Mouse (Mus musculus): ENCODE data around the gene Prkra. TPM values are rescaled to one million over a fixed set of nuclear protein-coding genes. Genes with fewer than 3 reads are reported as not detected.
A peak's percentile ranks its signal among the peaks of the same experiment; 100 is the strongest.
"Not testable (repeated sequence)": the region's sequence is repeated elsewhere in the genome, so short reads cannot be mapped to it uniquely, and the experiment has no call there.

Gene Prkra
- polyA plus RNA-seq, 1 experiment from 2014 or later = 89.4 TPM

GRCm38 (mm10) chr2:76647441-76647869 lies 360 bp downstream of the Prkra start:
- H3K4me2 ChIP-seq (replicated peaks; ENCODE audit: low read depth, low read length) = peak overlapping the region; percentile 60
- H3K27ac ChIP-seq (ENCODE audit: low read depth, low read length) = peak overlapping the region; percentile 84
- H3K36me3 ChIP-seq (ENCODE audit: control insufficient read depth, insufficient read depth, low read length) = peaks cover 10% of the 10 kb centered on the region; the same call in 1 of the 2 replicates
- 1% methylated on average over 23 of the region's 32 CpGs for WGBS
- peak overlapping the region; percentile 77 for H3K9ac ChIP-seq (ENCODE audit: low read depth, low read length)
- no peaks in the 10 kb centered on the region for H3K9me3 ChIP-seq (ENCODE audit: control insufficient read depth, low read length)
- peak; percentile 64 for ATAC-seq (ENCODE audit: low FRiP score, low TSS enrichment)
- no peaks in the 10 kb centered on the region for H3K27me3 ChIP-seq (ENCODE audit: control insufficient read depth, insufficient read depth, low read length)
- peaks cover 13% of the 10 kb centered on the region for H3K4me1 ChIP-seq (ENCODE audit: control insufficient read depth, insufficient read depth, low read length)
- peak overlapping the region; percentile 68 for H3K4me3 ChIP-seq (ENCODE audit: low read length)

DNA sequence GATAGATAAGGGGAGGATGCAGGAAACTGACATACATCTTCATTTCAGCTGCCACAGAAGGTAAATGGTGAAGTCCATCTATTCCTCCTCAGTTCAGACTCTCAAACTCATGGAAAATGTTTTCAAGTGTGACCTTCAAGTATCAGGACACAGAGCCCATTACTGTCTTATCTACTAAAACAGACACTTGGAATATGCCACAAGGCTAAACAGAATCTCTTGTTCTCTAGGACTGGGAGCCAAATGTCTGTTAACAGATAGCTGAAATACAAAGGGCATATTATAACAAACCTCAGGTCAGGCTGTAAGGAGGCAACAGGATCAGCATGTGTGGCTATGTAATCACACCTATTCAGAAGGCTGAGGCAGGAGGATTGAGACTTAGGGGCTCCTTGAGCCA lies 4.0 kb downstream of the Prkra start:
- no peaks in the 10 kb centered on the region for H3K27me3 ChIP-seq (ENCODE audit: control insufficient read depth, insufficient read depth, low read length)
- no peak overlapping the region for H3K27ac ChIP-seq (ENCODE audit: low read depth, low read length)
- no peaks in the 10 kb centered on the region for H3K9me3 ChIP-seq (ENCODE audit: control insufficient read depth, low read length)
- peaks cover 45% of the 10 kb centered on the region for H3K36me3 ChIP-seq (ENCODE audit: control insufficient read depth, insufficient read depth, low read length)
- no peak overlapping the region for H3K9ac ChIP-seq (ENCODE audit: low read depth, low read length)
- no peak overlapping the region for H3K4me3 ChIP-seq (ENCODE audit: low read length)
- no peak for ATAC-seq (ENCODE audit: low FRiP score, low TSS enrichment)
- peaks cover 13% of the 10 kb centered on the region for H3K4me1 ChIP-seq (ENCODE audit: control insufficient read depth, insufficient read depth, low read length)
- no peak overlapping the region for H3K4me2 ChIP-seq (replicated peaks; ENCODE audit: low read depth, low read length)

- no peak overlapping the region for H3K9ac ChIP-seq (ENCODE audit: low read depth, low read length)
- 97% methylated on average over 2 of the region's 2 CpGs for WGBS
- no peak overlapping the region for H3K4me3 ChIP-seq (ENCODE audit: low read length)
- peaks cover 81% of the 10 kb centered on the region for H3K36me3 ChIP-seq (ENCODE audit: control insufficient read depth, insufficient read depth, low read length)
- H3K9me3 ChIP-seq (ENCODE audit: control insufficient read depth, low read length) = no peaks in the 10 kb centered on the region
- no peaks in the 10 kb centered on the region for H3K27me3 ChIP-seq (ENCODE audit: control insufficient read depth, insufficient read depth, low read length)
- H3K4me2 ChIP-seq (replicated peaks; ENCODE audit: low read depth, low read length) = no peak overlapping the region
- H3K4me1 ChIP-seq (ENCODE audit: control insufficient read depth, insufficient read depth, low read length) = no peaks in the 10 kb centered on the region
- H3K27ac ChIP-seq (ENCODE audit: low read depth, low read length) = no peak overlapping the region
- no peak for ATAC-seq (ENCODE audit: low FRiP score, low TSS enrichment)
Measured at GRCm38 (mm10) chr2:76639637-76640036, 8.2 kb downstream of the Prkra start.

DNA sequence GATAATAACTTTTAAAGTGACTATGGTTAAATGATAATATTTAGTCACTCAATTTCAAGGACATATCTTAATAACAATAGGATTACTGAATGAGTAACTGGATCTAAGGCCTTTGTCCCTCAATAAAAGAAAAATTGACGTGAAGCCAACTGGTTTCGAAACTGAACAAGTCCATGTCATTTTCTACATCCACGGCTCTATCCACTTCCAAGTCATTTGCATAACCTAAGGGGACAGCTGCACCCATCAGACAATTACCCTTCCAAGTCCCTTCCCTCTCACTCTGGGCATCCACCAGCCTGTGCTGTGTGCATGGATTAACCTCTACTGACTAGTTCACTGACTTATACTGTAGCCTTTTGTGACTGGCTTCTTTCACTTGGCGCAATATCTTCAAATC lies 16.2 kb downstream of the Prkra start:
- WGBS = 93% methylated on average over 4 of the region's 4 CpGs
- Histone ChIP-seq H3K4me2 (replicated peaks; ENCODE audit: low read depth, low read length) (no peak overlapping the region), H3K27ac (ENCODE audit: low read depth, low read length) (no peak overlapping the region), H3K9me3 (ENCODE audit: control insufficient read depth, low read length) (no peaks in the 10 kb centered on the region; the same call in 1 of the 2 replicates), H3K9ac (ENCODE audit: low read depth, low read length) (no peak overlapping the region), H3K36me3 (ENCODE audit: control insufficient read depth, insufficient read depth, low read length) (peaks cover 79% of the 10 kb centered on the region), H3K4me1 (ENCODE audit: control insufficient read depth, insufficient read depth, low read length) (no peaks in the 10 kb centered on the region), H3K4me3 (ENCODE audit: low read length) (no peak overlapping the region), H3K27me3 (ENCODE audit: control insufficient read depth, insufficient read depth, low read length) (no peaks in the 10 kb centered on the region)
- no peak for ATAC-seq (ENCODE audit: low FRiP score, low TSS enrichment)

- H3K27ac ChIP-seq (ENCODE audit: low read depth, low read length) = no peak overlapping the region
- peaks cover 6% of the 10 kb centered on the region for H3K9me3 ChIP-seq (ENCODE audit: control insufficient read depth, low read length)
- no peak overlapping the region for H3K4me3 ChIP-seq (ENCODE audit: low read length)
- no peak overlapping the region for H3K4me2 ChIP-seq (replicated peaks; ENCODE audit: low read depth, low read length)
- H3K36me3 ChIP-seq (ENCODE audit: control insufficient read depth, insufficient read depth, low read length) = peaks cover 71% of the 10 kb centered on the region
- H3K27me3 ChIP-seq (ENCODE audit: control insufficient read depth, insufficient read depth, low read length) = no peaks in the 10 kb centered on the region
- 94% methylated on average over 12 of the region's 12 CpGs for WGBS
- H3K4me1 ChIP-seq (ENCODE audit: control insufficient read depth, insufficient read depth, low read length) = no peaks in the 10 kb centered on the region
- H3K9ac ChIP-seq (ENCODE audit: low read depth, low read length) = no peak overlapping the region
- ATAC-seq (ENCODE audit: low FRiP score, low TSS enrichment) = no peak
Measured at GRCm38 (mm10) chr2:76630293-76630692, 17.5 kb downstream of the Prkra start.

DNA sequence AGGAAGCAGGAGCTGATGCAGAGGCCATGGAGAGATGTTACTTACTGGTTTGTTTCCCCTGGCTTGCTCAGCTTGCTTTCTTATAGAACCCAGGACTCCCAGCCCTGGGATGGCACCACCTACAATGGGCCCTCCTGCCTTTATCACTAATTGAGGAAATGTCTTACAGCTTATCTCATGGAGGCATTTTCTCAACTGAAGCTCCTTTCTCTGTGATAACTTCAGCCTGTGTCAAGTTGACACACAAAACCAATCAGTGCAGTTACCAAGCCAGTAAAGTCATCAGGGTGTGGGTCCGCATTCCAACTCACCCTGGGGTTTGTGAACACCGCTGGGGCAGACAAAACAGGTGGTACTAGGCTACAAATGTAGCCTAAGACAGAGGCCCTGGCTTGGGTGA lies 25.5 kb downstream of the Prkra start:
- 91% methylated on average over 2 of the region's 2 CpGs for WGBS
- not testable (repeated sequence) for H3K4me3 ChIP-seq (ENCODE audit: low read length); H3K4me1 ChIP-seq (ENCODE audit: control insufficient read depth, insufficient read depth, low read length); ATAC-seq (ENCODE audit: low FRiP score, low TSS enrichment); H3K9ac ChIP-seq (ENCODE audit: low read depth, low read length); H3K4me2 ChIP-seq (replicated peaks; ENCODE audit: low read depth, low read length); H3K27ac ChIP-seq (ENCODE audit: low read depth, low read length); H3K27me3 ChIP-seq (ENCODE audit: control insufficient read depth, insufficient read depth, low read length)
- Histone ChIP-seq H3K9me3 (ENCODE audit: control insufficient read depth, low read length) (peaks cover 11% of the 10 kb centered on the region), H3K36me3 (ENCODE audit: control insufficient read depth, insufficient read depth, low read length) (peaks cover 26% of the 10 kb centered on the region; the same call in 1 of the 2 replicates)

DNA sequence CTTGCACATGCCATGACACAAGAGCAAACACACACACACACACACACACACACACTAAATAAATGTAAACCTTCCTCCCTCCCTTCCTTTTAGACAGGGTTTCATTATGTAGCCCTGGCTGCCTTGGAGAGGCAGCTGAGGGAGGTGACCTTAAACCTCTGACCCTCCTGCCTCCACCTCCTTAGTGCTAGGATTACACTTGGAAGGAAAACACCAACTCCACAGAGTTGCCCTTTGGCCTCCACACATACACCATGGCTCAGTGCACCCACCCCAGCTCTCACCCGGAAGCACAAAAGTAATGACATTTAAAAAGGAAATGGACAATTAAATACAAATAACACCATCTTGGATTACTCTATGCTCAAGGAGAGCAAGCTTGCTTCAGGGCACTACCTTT lies 26.1 kb downstream of the Prkra start:
- Histone ChIP-seq H3K9ac (ENCODE audit: low read depth, low read length) (no peak overlapping the region), H3K27ac (ENCODE audit: low read depth, low read length) (no peak overlapping the region), H3K4me1 (ENCODE audit: control insufficient read depth, insufficient read depth, low read length) (no peaks in the 10 kb centered on the region), H3K4me3 (ENCODE audit: low read length) (no peak overlapping the region), H3K27me3 (ENCODE audit: control insufficient read depth, insufficient read depth, low read length) (no peaks in the 10 kb centered on the region), H3K4me2 (replicated peaks; ENCODE audit: low read depth, low read length) (no peak overlapping the region), H3K36me3 (ENCODE audit: control insufficient read depth, insufficient read depth, low read length) (peaks cover 21% of the 10 kb centered on the region; the same call in 1 of the 2 replicates), H3K9me3 (ENCODE audit: control insufficient read depth, low read length) (peaks cover 11% of the 10 kb centered on the region)
- WGBS = 7% methylated on average over 1 of the region's 1 CpGs
- 0 out of 2 replicates have a peak, but pooled peaks have one; percentile 43 for ATAC-seq (ENCODE audit: low FRiP score, low TSS enrichment)

DNA sequence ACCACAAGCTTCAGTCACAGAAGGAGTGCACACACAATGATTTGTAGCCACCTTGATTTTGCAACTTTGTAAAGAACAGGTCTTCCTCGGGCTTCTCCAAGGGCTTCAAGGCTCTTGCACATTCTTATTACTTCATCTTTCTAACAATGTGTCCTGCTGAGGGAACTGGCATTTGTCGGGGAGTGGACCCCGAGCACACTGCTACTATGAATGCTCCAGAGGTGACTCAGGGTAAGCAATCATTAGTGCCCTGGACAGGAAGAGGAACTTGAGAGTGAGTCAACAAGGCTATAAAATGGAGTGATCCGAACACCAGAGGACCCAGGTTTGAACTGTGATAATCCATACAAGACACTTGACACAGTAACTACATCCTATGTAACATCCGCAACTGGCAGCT lies 27.6 kb downstream of the Prkra start:
- no peaks in the 10 kb centered on the region for H3K27me3 ChIP-seq (ENCODE audit: control insufficient read depth, insufficient read depth, low read length)
- no peak overlapping the region for H3K9ac ChIP-seq (ENCODE audit: low read depth, low read length)
- H3K4me1 ChIP-seq (ENCODE audit: control insufficient read depth, insufficient read depth, low read length) = no peaks in the 10 kb centered on the region
- peaks cover 4% of the 10 kb centered on the region; the same call in 1 of the 2 replicates for H3K9me3 ChIP-seq (ENCODE audit: control insufficient read depth, low read length)
- H3K4me3 ChIP-seq (ENCODE audit: low read length) = no peak overlapping the region
- H3K27ac ChIP-seq (ENCODE audit: low read depth, low read length) = no peak overlapping the region
- H3K4me2 ChIP-seq (replicated peaks; ENCODE audit: low read depth, low read length) = no peak overlapping the region
- WGBS = 54% methylated on average over 5 of the region's 5 CpGs
- H3K36me3 ChIP-seq (ENCODE audit: control insufficient read depth, insufficient read depth, low read length) = peaks cover 14% of the 10 kb centered on the region; the same call in 1 of the 2 replicates
- ATAC-seq (ENCODE audit: low FRiP score, low TSS enrichment) = no peak

DNA sequence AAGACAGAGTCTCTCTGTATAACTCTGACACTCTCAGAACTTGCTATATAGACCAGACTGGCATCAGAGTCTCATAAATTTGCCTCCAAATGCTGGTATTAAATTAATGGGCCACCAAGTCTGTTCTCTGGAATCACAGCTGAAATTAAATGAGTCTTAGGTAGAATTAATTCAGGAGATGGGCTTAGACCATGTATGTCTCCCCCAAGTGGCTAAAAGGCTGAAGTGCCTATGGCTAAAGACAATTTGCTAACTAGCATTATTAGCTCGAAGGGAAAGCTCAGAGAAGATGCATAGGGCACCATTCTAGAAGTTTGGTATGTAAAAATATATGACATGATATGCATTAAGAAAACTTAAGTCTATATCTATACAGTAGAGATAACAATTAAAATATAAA lies 29.7 kb downstream of the Prkra start:
- no peak overlapping the region for H3K27ac ChIP-seq (ENCODE audit: low read depth, low read length)
- H3K27me3 ChIP-seq (ENCODE audit: control insufficient read depth, insufficient read depth, low read length) = no peaks in the 10 kb centered on the region
- no peaks in the 10 kb centered on the region for H3K4me1 ChIP-seq (ENCODE audit: control insufficient read depth, insufficient read depth, low read length)
- 28% methylated on average over 1 of the region's 1 CpGs for WGBS
- no peak overlapping the region for H3K4me2 ChIP-seq (replicated peaks; ENCODE audit: low read depth, low read length)
- ATAC-seq (ENCODE audit: low FRiP score, low TSS enrichment) = no peak
- H3K9ac ChIP-seq (ENCODE audit: low read depth, low read length) = no peak overlapping the region
- H3K9me3 ChIP-seq (ENCODE audit: control insufficient read depth, low read length) = no peaks in the 10 kb centered on the region
- H3K36me3 ChIP-seq (ENCODE audit: control insufficient read depth, insufficient read depth, low read length) = peaks cover 4% of the 10 kb centered on the region; the same call in 1 of the 2 replicates
- no peak overlapping the region for H3K4me3 ChIP-seq (ENCODE audit: low read length)
